Mouse (Mus musculus) cerebellum, postnatal 14 days (tissue): ENCODE measurements at regions not wholly inside any gene's neighbourhood (a gene's known extent, or its start where the extent isn't known, plus 50 kb on each side); places are given as distances from the start of the nearest gene placed in this dataset.

ENCODE experiments used
- DNase-seq, 2 experiments: peaks; one replicate each; pipeline ENCODE4 v3.0.0; 2021; ENCODE audit warnings: mixed read lengths in 2 of 2

- DNase-seq = no peak
Observed at GRCm38 (mm10) chrX:43686635-43687034, 95.7 kb downstream of the Tex13c1 start.

- peak in 1 of 2 experiments; percentile 1 for DNase-seq
Observed at GRCm38 (mm10) chrX:43736838-43737237, 145.9 kb downstream of the Tex13c1 start.

GRCm38 (mm10) chrX:43739780-43740463 lies 149.0 kb downstream of the Tex13c1 start:
- DNase-seq = no peak
